34 mouse cellular contexts compared by ENCODE assay signal in the genomic region with DNA sequence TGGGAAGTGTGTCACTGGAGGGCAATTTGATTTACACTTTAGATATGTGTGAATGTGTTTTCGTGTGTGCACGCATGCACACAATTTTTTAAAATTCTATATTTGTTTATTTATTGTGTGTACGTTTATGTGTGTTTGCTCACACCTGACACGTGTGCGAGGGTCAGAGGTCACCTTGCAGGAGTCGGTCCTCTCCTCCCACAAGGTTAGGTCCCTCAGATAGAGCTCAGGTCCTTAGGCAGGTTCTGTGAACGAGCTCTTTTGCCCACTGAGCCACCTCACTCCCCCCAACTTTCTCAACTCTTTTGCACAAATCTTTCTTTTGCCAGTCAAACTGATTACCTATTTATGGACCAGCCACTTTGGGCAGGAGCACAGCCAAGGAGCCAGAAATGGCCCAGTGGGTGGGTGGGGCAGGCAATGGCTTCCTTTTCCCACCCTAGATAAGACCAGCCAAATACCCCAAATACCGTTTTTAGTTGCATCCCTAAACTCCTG. TPM values are rescaled to one million over a fixed set of nuclear protein-coding genes. Genes with fewer than 3 reads are reported as not detected.
DNase-seq lines count a peak whose midpoint lies in the region; ATAC-seq and TF ChIP-seq lines count a peak whose summit lies in the region.
"Had no signal": no experiment of that assay in that cellular context is flagged by ENCODE, and none has a peak within 500 bp of the region (broad histone marks: within the 10 kb centered on the region; RNA-seq: fewer than 3 reads in every experiment).

No protein-coding gene starts in this region.

- peak overlapping the region; percentile 36; the same call in 1 of the 2 replicates for H3K27ac ChIP-seq in heart, embryonic 10.5 days
- H3K27ac ChIP-seq in heart, embryonic 15.5 days: peak overlapping the region; percentile 41; the same call in 1 of the 2 replicates
- H3K27ac ChIP-seq in ES-Bruce4 (ENCODE audit: insufficient read depth, low read length): peak overlapping the region; percentile 93
- H3K27ac ChIP-seq in intestine, postnatal 0 days (ENCODE audit: low read depth, low read length): no peak overlapping the region
- H3K27ac ChIP-seq: embryonic facial prominence, embryonic 12.5 days; embryonic facial prominence, embryonic 15.5 days; forebrain, embryonic 12.5 days; forebrain, embryonic 15.5 days; hindbrain, embryonic 12.5 days; hindbrain, embryonic 15.5 days; kidney, embryonic 15.5 days had no signal

- H3K9ac ChIP-seq in heart, embryonic 15.5 days: no peak overlapping the region
- H3K9ac ChIP-seq in ES-Bruce4 (ENCODE audit: low read depth, poor library complexity, severe bottlenecking): peak overlapping the region; percentile 57; the same call in 1 of the 2 replicates
- H3K9ac ChIP-seq in intestine, postnatal 0 days (ENCODE audit: low read depth, low read length): no peak overlapping the region
- H3K9ac ChIP-seq: embryonic facial prominence, embryonic 12.5 days; embryonic facial prominence, embryonic 15.5 days; forebrain, embryonic 12.5 days; forebrain, embryonic 15.5 days; hindbrain, embryonic 12.5 days; hindbrain, embryonic 15.5 days; kidney, embryonic 15.5 days had no signal

- TF ChIP-seq EP300 in ES-Bruce4 (IDR thresholded peaks at IDR 0.05; ENCODE audit: insufficient read depth, low read depth, low read length): peak; percentile 79

- DNase-seq in heart, embryonic 10.5 days (ENCODE audit: low spot score): no peak
- no peak for DNase-seq in heart, adult 18-20 months
- no peak for DNase-seq in heart, adult 8-10 months (ENCODE audit: low spot score)
- no peak for DNase-seq in adrenal gland, adult (ENCODE audit: inconsistent age in 2 of 2, low spot score in 1 of 2)
- DNase-seq: adrenal gland, postnatal 14 days; cerebellum, adult 11 months; cerebellum, adult 2 months; cerebellum, adult 9-11 months; cerebellum, postnatal 25 days; gastrocnemius, postnatal 25 days; kidney, adult 11 months; kidney, adult 8-10 months had no signal

- no peak for ATAC-seq in heart, embryonic 15.5 days (replicated peaks; ENCODE audit: insufficient number of reproducible peaks, insufficient read depth, low FRiP score, low read depth)
- ATAC-seq in intestine, postnatal 0 days: no peak
- ATAC-seq: activated CD4-positive, CD25-positive, alpha-beta regulatory T cell, adult 4 months; CD4-positive, CD25-positive, alpha-beta regulatory T cell, adult 4 months; forebrain, embryonic 15.5 days had no signal

- peaks cover 52% of the 10 kb centered on the region for H3K4me1 ChIP-seq in heart, embryonic 10.5 days
- peaks cover 36% of the 10 kb centered on the region for H3K4me1 ChIP-seq in heart, embryonic 15.5 days (replicated peaks)
- H3K4me1 ChIP-seq in E14TG2a.4 (replicated peaks; ENCODE audit: low read depth, low read length) (peaks cover 42% of the 10 kb centered on the region), ES-Bruce4 (ENCODE audit: control insufficient read depth, insufficient read depth, low read length) (peaks cover 4% of the 10 kb centered on the region)
- no peaks in the 10 kb centered on the region for H3K4me1 ChIP-seq in intestine, postnatal 0 days (replicated peaks; ENCODE audit: control insufficient read depth, insufficient read depth, low read length)
- H3K4me1 ChIP-seq: forebrain, embryonic 15.5 days had no signal

- 26% methylated on average over 8 of the region's 8 CpGs for WGBS in heart, embryonic 10.5 days
- 45% methylated on average over 8 of the region's 8 CpGs for WGBS in heart, embryonic 15.5 days
- 62% methylated on average over 8 of the region's 8 CpGs for WGBS in intestine, postnatal 0 days

- TF ChIP-seq POLR2A in ES-Bruce4 (IDR thresholded peaks at IDR 0.05; ENCODE audit: insufficient read depth, low read length): no peak

- H3K4me3 ChIP-seq in heart, embryonic 10.5 days: no peak overlapping the region
- no peak overlapping the region for H3K4me3 ChIP-seq in heart, embryonic 15.5 days
- H3K4me3 ChIP-seq in E14TG2a.4 (replicated peaks; ENCODE audit: low read length) (peak overlapping the region; percentile 21), ES-Bruce4 (ENCODE audit: low read depth, low read length) (no peak overlapping the region)
- no peak overlapping the region for H3K4me3 ChIP-seq in intestine, postnatal 0 days (ENCODE audit: low read depth, low read length)
- H3K4me3 ChIP-seq: embryonic facial prominence, embryonic 12.5 days; embryonic facial prominence, embryonic 15.5 days; forebrain, embryonic 12.5 days; forebrain, embryonic 15.5 days; hindbrain, embryonic 12.5 days; hindbrain, embryonic 15.5 days; kidney, embryonic 15.5 days had no signal

- peaks cover 32% of the 10 kb centered on the region for H3K27me3 ChIP-seq in heart, embryonic 10.5 days (ENCODE audit: insufficient read depth, poor library complexity, severe bottlenecking)
- peaks cover 25% of the 10 kb centered on the region for H3K27me3 ChIP-seq in heart, embryonic 15.5 days
- no peaks in the 10 kb centered on the region for H3K27me3 ChIP-seq in E14TG2a.4 (ENCODE audit: insufficient read depth, low read length)
- H3K27me3 ChIP-seq in ES-Bruce4 (ENCODE audit: control insufficient read depth, insufficient read depth, low read length, poor library complexity, severe bottlenecking): no peaks in the 10 kb centered on the region
- peaks cover 8% of the 10 kb centered on the region for H3K27me3 ChIP-seq in intestine, postnatal 0 days (replicated peaks; ENCODE audit: control insufficient read depth, insufficient read depth, low read length)

- no peaks in the 10 kb centered on the region for H3K9me3 ChIP-seq in heart, embryonic 10.5 days
- H3K9me3 ChIP-seq in heart, embryonic 15.5 days (replicated peaks): no peaks in the 10 kb centered on the region
- H3K9me3 ChIP-seq in E14TG2a.4 (ENCODE audit: low read length): no peaks in the 10 kb centered on the region
- H3K9me3 ChIP-seq in ES-Bruce4 (replicated peaks; ENCODE audit: control insufficient read depth, insufficient read depth, low read length, poor library complexity, severe bottlenecking): no peaks in the 10 kb centered on the region
- no peaks in the 10 kb centered on the region for H3K9me3 ChIP-seq in intestine, postnatal 0 days (ENCODE audit: control insufficient read depth)
- H3K9me3 ChIP-seq: embryonic facial prominence, embryonic 12.5 days; embryonic facial prominence, embryonic 15.5 days; forebrain, embryonic 12.5 days; forebrain, embryonic 15.5 days; hindbrain, embryonic 12.5 days; hindbrain, embryonic 15.5 days; kidney, embryonic 15.5 days had no signal

- H3K36me3 ChIP-seq in heart, embryonic 10.5 days: no peaks in the 10 kb centered on the region
- H3K36me3 ChIP-seq in heart, embryonic 15.5 days: no peaks in the 10 kb centered on the region
- H3K36me3 ChIP-seq in E14TG2a.4 (ENCODE audit: insufficient read depth, low read length) (peaks cover 10% of the 10 kb centered on the region), ES-Bruce4 (ENCODE audit: control insufficient read depth, insufficient read depth, low read length, poor library complexity, severe bottlenecking) (no peaks in the 10 kb centered on the region; the same call in none of the 2 replicates)
- no peaks in the 10 kb centered on the region for H3K36me3 ChIP-seq in intestine, postnatal 0 days (ENCODE audit: control insufficient read depth, insufficient read depth)
- H3K36me3 ChIP-seq: embryonic facial prominence, embryonic 12.5 days; embryonic facial prominence, embryonic 15.5 days; forebrain, embryonic 12.5 days; forebrain, embryonic 15.5 days; hindbrain, embryonic 12.5 days; hindbrain, embryonic 15.5 days; kidney, embryonic 15.5 days had no signal

- H3K4me2 ChIP-seq in heart, embryonic 15.5 days: no peak overlapping the region
- no peak overlapping the region for H3K4me2 ChIP-seq in intestine, postnatal 0 days (replicated peaks; ENCODE audit: low read depth)
- H3K4me2 ChIP-seq: embryonic facial prominence, embryonic 12.5 days; embryonic facial prominence, embryonic 15.5 days; forebrain, embryonic 12.5 days; forebrain, embryonic 15.5 days; hindbrain, embryonic 12.5 days; hindbrain, embryonic 15.5 days; kidney, embryonic 15.5 days had no signal

- TF ChIP-seq CTCF in E14TG2a.4 (conservative IDR thresholded peaks at IDR 0.05; ENCODE audit: low read length): no peak
- TF ChIP-seq CTCF in ES-Bruce4 (IDR thresholded peaks at IDR 0.05; ENCODE audit: low read depth, low read length): no peak
- TF ChIP-seq CTCF in intestine, postnatal 0 days (IDR thresholded peaks at IDR 0.05; ENCODE audit: low read depth): no peak

RNA-seq across cellular contexts. Expression of a gene that starts 2.5 kb away (rescaled TPM):
- polyA plus RNA-seq in heart, embryonic 10.5 days (2016; fragmentation: Nextera tagmentation; extraction: Ambion mirVana): 0.68 and 1.3 TPM in 2 replicates
- 100 to 1,000 TPM; 239 to 298 TPM for total RNA-seq in heart, adult 18-20 months (2021)
- 4.4 and 6.9 TPM in 2 replicates for polyA plus RNA-seq in heart, embryonic 15.5 days (2015; fragmentation: Nextera tagmentation; extraction: Ambion mirVana)
- 100 to 1,000 TPM; 286 to 346 (median 321) TPM for total RNA-seq in heart, adult 8-10 months (2022)
- polyA plus RNA-seq in ES-Bruce4 (2011; ENCODE audit: insufficient read depth, insufficient read length, low read depth, missing spikeins): 5.8 and 11.9 TPM in 2 replicates
- 0.23 and 0.46 TPM in 2 replicates for polyA plus RNA-seq in intestine, postnatal 0 days (2015; fragmentation: Nextera tagmentation; extraction: Ambion mirVana)
- polyA plus RNA-seq: forebrain, embryonic 12.5 days had no signal

RNA-seq across cellular contexts. Expression of a gene that starts 2.9 kb away (rescaled TPM):
- polyA plus RNA-seq in heart, embryonic 10.5 days (2016; fragmentation: Nextera tagmentation; extraction: Ambion mirVana): 0.51 and 1.3 TPM in 2 replicates
- total RNA-seq in heart, adult 18-20 months (2021): not detected
- not detected in 2 replicates for polyA plus RNA-seq in heart, embryonic 15.5 days (2015; fragmentation: Nextera tagmentation; extraction: Ambion mirVana)
- total RNA-seq in heart, adult 8-10 months (2022): not detected
- 462 and 483 TPM in 2 replicates for polyA plus RNA-seq in ES-Bruce4 (2011; ENCODE audit: insufficient read depth, insufficient read length, low read depth, missing spikeins)
- 0.08 TPM in 1 of 2 replicates, not detected in the other for polyA plus RNA-seq in intestine, postnatal 0 days (2015; fragmentation: Nextera tagmentation; extraction: Ambion mirVana)
- total RNA-seq: adrenal gland, adult 18-20 months; adrenal gland, postnatal 14 days; common myeloid progenitor, adult 5-6 weeks; gastrocnemius, adult 8-10 months; gastrocnemius, postnatal 25 days; hematopoietic stem cell, adult 5-6 weeks had no signal
- polyA plus RNA-seq: C2C12; embryonic facial prominence, embryonic 12.5 days; forebrain, embryonic 12.5 days; forebrain, embryonic 15.5 days; heart, postnatal 0 days; hindbrain, embryonic 12.5 days; intestine, embryonic 14.5 days; kidney, embryonic 15.5 days had no signal

RNA-seq across cellular contexts. Expression of a gene that starts 32.2 kb away (rescaled TPM):
- polyA plus RNA-seq in heart, embryonic 10.5 days (2016; fragmentation: Nextera tagmentation; extraction: Ambion mirVana): not detected in 2 replicates
- not detected for total RNA-seq in heart, adult 18-20 months (2021)
- not detected in 2 replicates for polyA plus RNA-seq in heart, embryonic 15.5 days (2015; fragmentation: Nextera tagmentation; extraction: Ambion mirVana)
- total RNA-seq in heart, adult 8-10 months (2022): not detected
- polyA plus RNA-seq in ES-Bruce4 (2011; ENCODE audit: insufficient read depth, insufficient read length, low read depth, missing spikeins): not detected in 2 replicates
- not detected in 2 replicates for polyA plus RNA-seq in intestine, postnatal 0 days (2015; fragmentation: Nextera tagmentation; extraction: Ambion mirVana)
- total RNA-seq: adrenal gland, adult 18-20 months; adrenal gland, postnatal 14 days; adrenal gland, postnatal 4 days; common myeloid progenitor, adult 5-6 weeks; hematopoietic stem cell, adult 5-6 weeks had no signal
- polyA plus RNA-seq: C2C12; cerebellum, adult 2 months; embryonic facial prominence, embryonic 12.5 days; embryonic facial prominence, embryonic 15.5 days; forebrain, embryonic 12.5 days; forebrain, embryonic 15.5 days; gonadal fat pad, adult 2 months; heart, postnatal 0 days; hindbrain, embryonic 12.5 days; hindbrain, embryonic 15.5 days; intestine, embryonic 14.5 days; kidney, embryonic 15.5 days had no signal

RNA-seq across cellular contexts. Expression of a gene that starts 41.5 kb away (rescaled TPM):
- polyA plus RNA-seq in heart, embryonic 10.5 days (2016; fragmentation: Nextera tagmentation; extraction: Ambion mirVana): 0.15 TPM in 1 of 2 replicates, not detected in the other
- 1 to 10 TPM; 2.9 to 3.8 TPM for total RNA-seq in heart, adult 18-20 months (2021)
- polyA plus RNA-seq in heart, embryonic 15.5 days (2015; fragmentation: Nextera tagmentation; extraction: Ambion mirVana): 0.30 and 0.36 TPM in 2 replicates
- 1 to 10 TPM; 2.6 to 4.8 (median 3.7) TPM for total RNA-seq in heart, adult 8-10 months (2022)
- not detected in 2 replicates for polyA plus RNA-seq in ES-Bruce4 (2011; ENCODE audit: insufficient read depth, insufficient read length, low read depth, missing spikeins)
- 0.10 and 0.17 TPM in 2 replicates for polyA plus RNA-seq in intestine, postnatal 0 days (2015; fragmentation: Nextera tagmentation; extraction: Ambion mirVana)
- total RNA-seq: common myeloid progenitor, adult 5-6 weeks; hematopoietic stem cell, adult 5-6 weeks had no signal
- polyA plus RNA-seq: activated CD4-positive, CD25-positive, alpha-beta regulatory T cell, adult 4 months; C2C12; CD4-positive, CD25-positive, alpha-beta regulatory T cell, adult 4 months; embryonic facial prominence, embryonic 12.5 days; embryonic facial prominence, embryonic 15.5 days; forebrain, embryonic 12.5 days; forebrain, embryonic 15.5 days; hindbrain, embryonic 12.5 days; hindbrain, embryonic 15.5 days had no signal

Comparison
In these comparisons a context has a peak if more than half of its experiments do, and no peak if none do; other contexts are left out.
1. RNA of a gene that starts 2.9 kb away (polyA plus RNA-seq): 462 to 483 TPM in ES-Bruce4; 0.51 to 1.3 TPM in heart, embryonic 10.5 days, 0.08 TPM in intestine, postnatal 0 days and not detected in heart, embryonic 15.5 days; every median in the first group is over 100 times any median in the second.